Mouse (Mus musculus) gastrocnemius, postnatal 25 days (tissue): ENCODE data around the gene Zscan4-ps1. TPM values are rescaled to one million over a fixed set of nuclear protein-coding genes. Genes with fewer than 3 reads are reported as not detected.
"Not testable (repeated sequence)": the region's sequence is repeated elsewhere in the genome, so short reads cannot be mapped to it uniquely, and the experiment has no call there.

Experiments
- DNase-seq: peaks from one replicate; pipeline ENCODE4 v3.0.0; 2022
- long read RNA-seq, 2 experiments: library from polyadenylated mRNA; stranded (forward); transcript quantifications; one replicate each; pipeline ENCODE4 v2.0.0; 2021
- total RNA-seq, 2 experiments: library from RNA; stranded (reverse); gene quantifications; 1 replicate in 1 of 2; 2 replicates in 1 of 2; pipeline ENCODE4 v1.2.3; 2021

Gene Zscan4-ps1
- total RNA-seq, result not detected
- long read RNA-seq, experiment 1, result 0 reads
- long read RNA-seq, experiment 2, result 0 reads

DNA sequence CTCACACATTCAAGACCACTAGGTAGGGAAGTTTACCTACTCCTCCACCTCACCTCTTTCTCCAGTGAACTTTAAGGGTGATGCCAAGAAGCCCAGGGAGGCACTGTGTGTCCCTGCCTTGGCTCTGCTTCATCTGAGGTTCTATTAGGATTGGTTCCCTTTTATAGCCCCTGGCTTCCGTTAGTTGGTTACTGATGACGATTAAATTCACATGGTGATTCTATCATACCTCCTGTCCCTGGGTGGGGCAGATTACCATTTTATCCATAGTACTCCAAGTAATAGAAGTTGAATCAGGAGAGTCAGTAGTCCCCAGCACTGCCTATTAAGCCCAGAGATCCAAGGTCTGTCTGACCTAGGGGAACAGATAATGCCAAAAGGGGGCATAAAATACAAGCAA lies at the start of gene Zscan4-ps1:
Gene Zscan4-ps1 (minus strand): TSS at position 101 of the 400 bp plus-strand sequence.
- not testable (repeated sequence) for DNase-seq

Other genes starting within 250 kb of the Zscan4-ps1 start
- not detected for gene Zscan4b, start 164.6 kb downstream of the Zscan4-ps1 start, total RNA-seq
- not detected for gene Zscan4c, start 63.9 kb downstream of the Zscan4-ps1 start, total RNA-seq
- gene Zscan4d, start 96.5 kb upstream of the Zscan4-ps1 start, total RNA-seq, result not detected
- gene Zscan4e, start 241.0 kb upstream of the Zscan4-ps1 start, total RNA-seq, result not detected